Mouse (Mus musculus): ENCODE measurements around the gene Wfdc10.

GRCm38 (mm10) chr2:164684807-164685206 lies 29.0 kb downstream of the Wfdc10 start, which contains the start of gene Wfdc13:
- TF ChIP-seq POLR2A (IDR thresholded peaks at IDR 0.05; ENCODE audit: low read depth, low read length), result no peak
- no peak for TF ChIP-seq CTCF (IDR thresholded peaks at IDR 0.05; ENCODE audit: borderline replicate concordance, insufficient read depth, low read length)

Data from embryonic fibroblast, embryonic 13.5 days (primary cell).